Mouse (Mus musculus): ENCODE measurements at regions not wholly inside any gene's neighbourhood (a gene's known extent, or its start where the extent isn't known, plus 50 kb on each side); places are given as distances from the start of the nearest gene placed in this dataset.

DNA sequence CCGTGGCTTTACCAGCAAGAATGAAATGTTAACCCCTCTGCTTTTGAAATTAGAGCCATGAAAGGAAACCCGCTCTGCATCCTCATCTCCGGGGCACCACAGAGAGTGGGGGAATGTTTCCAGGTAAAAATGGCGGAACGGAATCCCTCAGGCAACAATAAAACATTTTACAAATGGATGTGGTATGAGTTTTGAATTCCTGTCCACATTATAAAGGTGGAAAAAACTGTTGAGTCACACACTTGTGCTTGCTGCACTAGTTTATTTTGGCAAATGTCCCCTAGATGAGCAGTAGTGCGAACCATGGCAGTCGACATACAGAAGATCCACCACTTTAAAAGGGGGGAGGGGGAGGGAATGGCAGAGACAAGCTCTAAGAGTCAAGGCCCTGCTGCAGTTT, 289.4 kb upstream of the Nt5e start:
- H3K4me3 ChIP-seq: no peak overlapping the region
- no peaks in the 10 kb centered on the region for H3K36me3 ChIP-seq
- no peak overlapping the region for H3K4me2 ChIP-seq
- no peak for ATAC-seq (ENCODE audit: borderline replicate concordance, extremely low read depth, low FRiP score, low TSS enrichment)
- H3K27me3 ChIP-seq: no peaks in the 10 kb centered on the region
- no peak overlapping the region for H3K9ac ChIP-seq
- whole genome bisulfite sequencing: 83% methylated on average over 7 of the region's 7 CpGs
- no peaks in the 10 kb centered on the region for H3K9me3 ChIP-seq
- H3K27ac ChIP-seq: no peak overlapping the region
- no peaks in the 10 kb centered on the region for H3K4me1 ChIP-seq

GRCm38 (mm10) chr9:88049270-88049669, 277.7 kb upstream of the Nt5e start:
- no peaks in the 10 kb centered on the region for H3K27me3 ChIP-seq
- H3K27ac ChIP-seq: no peak overlapping the region
- no peak overlapping the region for H3K4me3 ChIP-seq
- H3K4me2 ChIP-seq: no peak overlapping the region
- no peaks in the 10 kb centered on the region for H3K4me1 ChIP-seq
- no peak for ATAC-seq (ENCODE audit: borderline replicate concordance, extremely low read depth, low FRiP score, low TSS enrichment)
- H3K36me3 ChIP-seq: no peaks in the 10 kb centered on the region
- no peaks in the 10 kb centered on the region for H3K9me3 ChIP-seq
- 64% methylated on average over 13 of the region's 13 CpGs for WGBS
- H3K9ac ChIP-seq: no peak overlapping the region

GRCm38 (mm10) chr9:88049792-88050191, 277.2 kb upstream of the Nt5e start:
- Histone ChIP-seq H3K4me2 (no peak overlapping the region), H3K4me1 (no peaks in the 10 kb centered on the region), H3K9ac (no peak overlapping the region), H3K36me3 (no peaks in the 10 kb centered on the region), H3K4me3 (no peak overlapping the region), H3K27ac (no peak overlapping the region), H3K27me3 (no peaks in the 10 kb centered on the region), H3K9me3 (no peaks in the 10 kb centered on the region)
- ATAC-seq (ENCODE audit: borderline replicate concordance, extremely low read depth, low FRiP score, low TSS enrichment): no peak
- WGBS: 83% methylated on average over 4 of the region's 4 CpGs

DNA sequence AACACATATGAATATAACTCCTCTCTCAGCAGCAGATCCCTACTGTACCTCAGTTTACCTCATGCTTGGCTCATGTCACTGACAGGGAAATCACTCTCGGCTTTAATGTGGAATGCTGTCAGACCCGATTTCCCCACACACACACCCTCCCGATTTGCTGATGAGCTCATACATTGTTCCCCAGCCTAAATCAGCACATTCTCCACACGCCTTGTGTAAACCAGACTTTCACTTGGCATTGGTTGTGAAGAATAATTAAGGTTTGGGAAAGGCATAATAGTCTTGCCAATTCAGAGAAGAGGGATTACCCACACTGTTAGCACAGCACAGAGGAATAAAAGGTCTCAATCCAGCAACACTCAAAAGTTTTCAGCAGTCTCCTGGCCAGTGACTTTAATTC, 268.4 kb upstream of the Nt5e start:
- no peak overlapping the region for H3K4me2 ChIP-seq
- ATAC-seq (ENCODE audit: borderline replicate concordance, extremely low read depth, low FRiP score, low TSS enrichment): peak; percentile 39; the same call in 1 of the 2 replicates
- H3K36me3 ChIP-seq: no peaks in the 10 kb centered on the region
- H3K9ac ChIP-seq: no peak overlapping the region
- H3K27me3 ChIP-seq: no peaks in the 10 kb centered on the region
- no peaks in the 10 kb centered on the region for H3K9me3 ChIP-seq
- H3K27ac ChIP-seq: no peak overlapping the region
- WGBS: 37% methylated on average over 4 of the region's 4 CpGs
- H3K4me1 ChIP-seq: peaks cover 4% of the 10 kb centered on the region; the same call in 1 of the 2 replicates
- no peak overlapping the region for H3K4me3 ChIP-seq

- Histone ChIP-seq H3K27ac (peak overlapping the region; percentile 16; the same call in 1 of the 2 replicates), H3K4me3 (no peak overlapping the region), H3K9ac (no peak overlapping the region), H3K36me3 (no peaks in the 10 kb centered on the region), H3K27me3 (no peaks in the 10 kb centered on the region), H3K9me3 (no peaks in the 10 kb centered on the region), H3K4me1 (peaks cover 4% of the 10 kb centered on the region; the same call in 1 of the 2 replicates), H3K4me2 (no peak overlapping the region)
- WGBS: 62% methylated on average over 3 of the region's 3 CpGs
- peak; percentile 49; the same call in 1 of the 2 replicates for ATAC-seq (ENCODE audit: borderline replicate concordance, extremely low read depth, low FRiP score, low TSS enrichment)
Observed at GRCm38 (mm10) chr9:88059005-88059404, 268.0 kb upstream of the Nt5e start.

DNA sequence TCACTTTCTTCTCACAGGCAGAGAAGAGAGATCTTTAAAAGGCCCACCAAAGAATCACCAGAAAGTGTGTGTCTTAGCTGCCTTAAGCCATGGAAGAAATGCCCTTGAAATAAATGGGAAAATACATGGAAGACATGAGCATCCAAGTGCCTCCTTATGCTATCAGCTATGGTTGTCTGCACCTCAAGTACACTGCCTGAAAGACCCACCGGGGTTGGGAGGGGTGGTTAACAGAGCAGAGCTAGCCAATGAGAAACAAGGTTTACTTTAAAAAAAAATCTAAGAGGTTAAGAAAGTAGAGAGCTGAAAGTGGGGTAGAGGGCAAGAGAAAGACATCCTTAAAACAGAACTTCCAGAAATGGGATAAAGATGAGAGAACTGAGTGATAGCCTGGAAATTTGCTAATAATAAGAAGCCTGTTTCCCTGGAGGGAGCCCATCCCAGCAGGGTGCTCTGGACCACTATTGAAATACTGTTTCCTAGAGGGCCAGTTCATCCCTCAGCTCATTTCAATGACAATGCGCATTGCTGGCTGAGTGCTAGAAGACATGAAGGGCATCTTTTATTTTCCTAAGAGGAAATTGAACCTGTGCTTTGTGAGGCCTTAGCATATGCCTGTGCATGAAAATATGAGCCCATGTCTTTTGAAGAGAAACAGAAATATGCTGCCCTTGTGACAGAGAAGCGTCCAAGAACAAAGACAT, 262.9 kb upstream of the Nt5e start:
- WGBS: 63% methylated on average over 3 of the region's 3 CpGs
- Histone ChIP-seq H3K4me1 (0 out of 2 replicates have a peak, but pooled peaks cover 3% of the 10 kb centered on the region), H3K36me3 (no peaks in the 10 kb centered on the region), H3K4me2 (no peak overlapping the region), H3K27ac (no peak overlapping the region), H3K9ac (no peak overlapping the region), H3K4me3 (no peak overlapping the region), H3K9me3 (no peaks in the 10 kb centered on the region), H3K27me3 (no peaks in the 10 kb centered on the region)
- ATAC-seq (ENCODE audit: borderline replicate concordance, extremely low read depth, low FRiP score, low TSS enrichment): no peak

DNA sequence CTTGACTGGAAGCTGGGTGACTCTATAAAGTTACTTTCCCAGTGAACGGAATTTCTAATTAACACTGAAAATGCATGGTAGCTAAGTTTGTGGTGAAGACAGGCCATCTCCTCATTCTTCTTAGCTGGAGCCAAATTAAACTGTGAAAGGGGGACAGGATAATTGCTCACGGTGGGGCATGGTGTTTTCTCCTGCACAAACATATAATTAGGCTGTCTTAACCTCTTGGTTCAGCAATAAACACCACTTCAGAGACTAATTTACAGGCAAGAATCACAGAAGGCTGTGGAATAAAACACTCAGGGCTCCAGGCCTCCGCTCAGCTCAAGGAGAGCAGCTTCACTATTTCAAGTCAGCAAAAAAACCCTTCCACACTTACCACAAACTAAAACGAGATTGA, 261.9 kb upstream of the Nt5e start:
- 0 out of 2 replicates have a peak, but pooled peaks cover 11% of the 10 kb centered on the region for H3K4me1 ChIP-seq

DNA sequence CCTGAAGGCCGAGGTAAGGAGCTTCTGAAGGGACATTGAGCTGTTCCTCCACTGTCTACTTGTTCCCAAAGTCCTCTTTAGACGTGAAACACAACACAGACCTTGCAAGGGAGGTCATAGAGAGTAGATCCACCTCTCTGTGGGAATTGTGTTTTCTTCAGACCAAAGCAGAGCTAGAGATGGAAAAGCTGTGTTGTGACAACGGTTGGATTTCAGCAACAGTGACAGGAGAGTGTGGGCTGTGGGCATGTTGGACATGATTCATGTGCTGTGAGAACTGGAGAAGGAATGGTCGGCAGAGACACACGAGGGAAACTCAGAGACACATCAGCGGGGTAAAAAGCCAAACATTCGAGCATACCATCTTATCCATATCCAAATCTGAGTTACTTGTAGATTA, 261.2 kb upstream of the Nt5e start:
- 0 out of 2 replicates have a peak, but pooled peaks cover 11% of the 10 kb centered on the region for H3K4me1 ChIP-seq
- no peak overlapping the region for H3K4me2 ChIP-seq
- no peak overlapping the region for H3K27ac ChIP-seq
- H3K9ac ChIP-seq: no peak overlapping the region
- no peak for ATAC-seq (ENCODE audit: borderline replicate concordance, extremely low read depth, low FRiP score, low TSS enrichment)
- WGBS: 54% methylated on average over 7 of the region's 7 CpGs
- H3K36me3 ChIP-seq: no peaks in the 10 kb centered on the region
- no peak overlapping the region for H3K4me3 ChIP-seq
- H3K9me3 ChIP-seq: no peaks in the 10 kb centered on the region
- no peaks in the 10 kb centered on the region for H3K27me3 ChIP-seq

More for the DNA sequence above, 261.9 kb upstream of the Nt5e start:
- no peak for ATAC-seq (ENCODE audit: borderline replicate concordance, extremely low read depth, low FRiP score, low TSS enrichment)
- Histone ChIP-seq H3K27ac (no peak overlapping the region), H3K9me3 (no peaks in the 10 kb centered on the region), H3K36me3 (no peaks in the 10 kb centered on the region), H3K4me3 (no peak overlapping the region), H3K4me2 (no peak overlapping the region), H3K9ac (no peak overlapping the region), H3K27me3 (no peaks in the 10 kb centered on the region)
- WGBS: 65% methylated on average over 4 of the region's 4 CpGs

GRCm38 (mm10) chr9:88068322-88068721, 258.7 kb upstream of the Nt5e start:
- WGBS: 76% methylated on average over 8 of the region's 8 CpGs
- no peak overlapping the region for H3K4me2 ChIP-seq
- H3K9me3 ChIP-seq: no peaks in the 10 kb centered on the region
- no peak overlapping the region for H3K9ac ChIP-seq
- H3K4me1 ChIP-seq: 0 out of 2 replicates have a peak, but pooled peaks cover 11% of the 10 kb centered on the region
- H3K27ac ChIP-seq: no peak overlapping the region
- no peak overlapping the region for H3K4me3 ChIP-seq
- no peaks in the 10 kb centered on the region for H3K36me3 ChIP-seq
- no peaks in the 10 kb centered on the region for H3K27me3 ChIP-seq
- no peak for ATAC-seq (ENCODE audit: borderline replicate concordance, extremely low read depth, low FRiP score, low TSS enrichment)

GRCm38 (mm10) chr9:88068881-88069304, 258.1 kb upstream of the Nt5e start:
- H3K9ac ChIP-seq: no peak overlapping the region
- H3K4me1 ChIP-seq: 0 out of 2 replicates have a peak, but pooled peaks cover 11% of the 10 kb centered on the region
- no peaks in the 10 kb centered on the region for H3K9me3 ChIP-seq
- WGBS: 34% methylated on average over 15 of the region's 15 CpGs
- H3K4me2 ChIP-seq: peak overlapping the region; percentile 28
- H3K27me3 ChIP-seq: no peaks in the 10 kb centered on the region
- ATAC-seq (ENCODE audit: borderline replicate concordance, extremely low read depth, low FRiP score, low TSS enrichment): 0 out of 2 replicates have a peak, but pooled peaks have one; percentile 14
- no peak overlapping the region for H3K27ac ChIP-seq
- H3K4me3 ChIP-seq: no peak overlapping the region
- no peaks in the 10 kb centered on the region for H3K36me3 ChIP-seq

GRCm38 (mm10) chr9:88069834-88070233, 257.2 kb upstream of the Nt5e start:
- 31% methylated on average over 13 of the region's 13 CpGs for WGBS
- H3K27me3 ChIP-seq: no peaks in the 10 kb centered on the region

GRCm38 (mm10) chr9:88073165-88073564, 253.8 kb upstream of the Nt5e start:
- H3K9ac ChIP-seq: no peak overlapping the region
- H3K9me3 ChIP-seq: no peaks in the 10 kb centered on the region
- no peak for ATAC-seq (ENCODE audit: borderline replicate concordance, extremely low read depth, low FRiP score, low TSS enrichment)
- H3K4me2 ChIP-seq: no peak overlapping the region
- H3K36me3 ChIP-seq: no peaks in the 10 kb centered on the region
- no peak overlapping the region for H3K27ac ChIP-seq
- no peak overlapping the region for H3K4me3 ChIP-seq
- WGBS: 12% methylated on average over 6 of the region's 6 CpGs
- H3K27me3 ChIP-seq: no peaks in the 10 kb centered on the region
- H3K4me1 ChIP-seq: 0 out of 2 replicates have a peak, but pooled peaks cover 11% of the 10 kb centered on the region

More at GRCm38 (mm10) chr9:88069834-88070233, 257.2 kb upstream of the Nt5e start:
- H3K4me2 ChIP-seq: peak overlapping the region; percentile 28; the same call in 1 of the 2 replicates
- no peaks in the 10 kb centered on the region for H3K36me3 ChIP-seq
- H3K4me3 ChIP-seq: no peak overlapping the region
- H3K4me1 ChIP-seq: 0 out of 2 replicates have a peak, but pooled peaks cover 11% of the 10 kb centered on the region
- H3K9ac ChIP-seq: no peak overlapping the region
- no peak overlapping the region for H3K27ac ChIP-seq
- no peaks in the 10 kb centered on the region for H3K9me3 ChIP-seq
- no peak for ATAC-seq (ENCODE audit: borderline replicate concordance, extremely low read depth, low FRiP score, low TSS enrichment)
